Mouse (Mus musculus): ENCODE measurements around the gene Dab1. TPM values are rescaled to one million over a fixed set of nuclear protein-coding genes. Genes with fewer than 3 reads are reported as not detected.

Dab1 gene
- polyA plus RNA-seq, 2 experiments, result 0.19 to 0.34 TPM

DNA sequence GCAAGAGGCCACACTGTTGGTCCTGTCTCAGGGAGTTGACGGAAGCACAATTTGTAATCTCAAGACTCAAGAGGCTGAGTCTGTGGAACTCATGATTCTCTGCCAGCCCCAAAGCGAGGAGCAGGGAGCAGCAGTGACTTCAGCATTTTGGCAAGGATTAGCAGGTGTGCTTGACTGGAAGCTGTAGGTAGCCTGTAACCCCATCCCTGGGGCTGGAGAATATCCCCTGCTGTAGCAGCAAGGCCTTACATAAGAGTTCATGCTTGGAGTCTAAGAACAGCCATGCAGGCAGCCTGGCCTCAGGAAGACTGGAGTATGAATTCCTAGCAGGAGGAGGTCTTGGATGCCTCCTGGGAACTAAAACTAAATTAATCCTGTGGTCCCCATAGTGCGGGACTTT, 849.5 kb downstream of the Dab1 start:
- Histone ChIP-seq H3K27ac (no peak overlapping the region), H3K4me3 (ENCODE audit: insufficient read depth in 1 of 2, low read depth in 2 of 2, low read length in 2 of 2) (no peak overlapping the region), H3K4me1 (replicated peaks; ENCODE audit: control insufficient read depth in 2 of 2, insufficient read depth in 2 of 2, low read length in 1 of 2) (no peaks in the 10 kb centered on the region), H3K27me3 (ENCODE audit: control insufficient read depth, insufficient read depth, low read length) (no peaks in the 10 kb centered on the region), H3K36me3 (replicated peaks; ENCODE audit: control insufficient read depth, insufficient read depth, low read depth) (no peaks in the 10 kb centered on the region), H3K9me3 (ENCODE audit: control insufficient read depth, low read length) (no peaks in the 10 kb centered on the region), H3K4me2 (ENCODE audit: low read depth) (no peak overlapping the region), H3K9ac (replicated peaks) (no peak overlapping the region)
- TF ChIP-seq EP300 (IDR thresholded peaks at IDR 0.05; ENCODE audit: low read depth), result no peak
- TF ChIP-seq CTCF (IDR thresholded peaks at IDR 0.05; ENCODE audit: low read depth), result no peak
- ATAC-seq (ENCODE audit: insufficient read depth), result no peak
- WGBS (ENCODE audit: insufficient replicate concordance), result 55% methylated on average over 3 of the region's 3 CpGs
- no peak for DNase-seq (ENCODE audit: low read depth in 3 of 3, low spot score in 3 of 3)

DNA sequence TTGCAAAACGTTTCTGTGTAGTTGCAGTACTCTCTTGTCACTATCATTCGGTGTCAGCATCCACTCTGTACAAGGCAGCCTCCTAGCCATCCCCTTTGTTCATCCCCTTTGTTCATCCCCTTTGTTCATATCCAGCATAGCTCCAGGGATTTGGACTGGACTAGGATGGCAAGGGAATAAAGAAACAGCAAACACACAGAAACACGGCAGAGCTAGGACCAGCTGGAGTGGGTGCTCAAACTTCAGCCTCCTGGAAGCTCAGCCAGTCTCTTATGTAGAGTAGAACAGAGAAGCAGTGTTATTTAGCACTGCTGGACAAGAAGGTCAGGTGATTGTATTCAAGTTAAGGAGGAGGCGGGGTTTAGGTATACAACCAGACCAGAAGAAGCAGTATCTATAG, 853.8 kb downstream of the Dab1 start:
- DNase-seq (ENCODE audit: low read depth in 3 of 3, low spot score in 3 of 3) (no peak), ATAC-seq (ENCODE audit: insufficient read depth) (no peak)
- Histone ChIP-seq H3K4me1 (replicated peaks; ENCODE audit: control insufficient read depth in 2 of 2, insufficient read depth in 2 of 2, low read length in 1 of 2) (no peaks in the 10 kb centered on the region), H3K4me2 (ENCODE audit: low read depth) (no peak overlapping the region), H3K4me3 (ENCODE audit: insufficient read depth in 1 of 2, low read depth in 2 of 2, low read length in 2 of 2) (no peak overlapping the region), H3K27me3 (ENCODE audit: control insufficient read depth, insufficient read depth, low read length) (no peaks in the 10 kb centered on the region), H3K9ac (replicated peaks) (no peak overlapping the region), H3K36me3 (replicated peaks; ENCODE audit: control insufficient read depth, insufficient read depth, low read depth) (no peaks in the 10 kb centered on the region), H3K27ac (no peak overlapping the region), H3K9me3 (ENCODE audit: control insufficient read depth, low read length) (no peaks in the 10 kb centered on the region)
- WGBS (ENCODE audit: insufficient replicate concordance), result 59% methylated on average over 4 of the region's 4 CpGs
- TF ChIP-seq CTCF (IDR thresholded peaks at IDR 0.05; ENCODE audit: low read depth) (no peak), EP300 (IDR thresholded peaks at IDR 0.05; ENCODE audit: low read depth) (no peak)

DNA sequence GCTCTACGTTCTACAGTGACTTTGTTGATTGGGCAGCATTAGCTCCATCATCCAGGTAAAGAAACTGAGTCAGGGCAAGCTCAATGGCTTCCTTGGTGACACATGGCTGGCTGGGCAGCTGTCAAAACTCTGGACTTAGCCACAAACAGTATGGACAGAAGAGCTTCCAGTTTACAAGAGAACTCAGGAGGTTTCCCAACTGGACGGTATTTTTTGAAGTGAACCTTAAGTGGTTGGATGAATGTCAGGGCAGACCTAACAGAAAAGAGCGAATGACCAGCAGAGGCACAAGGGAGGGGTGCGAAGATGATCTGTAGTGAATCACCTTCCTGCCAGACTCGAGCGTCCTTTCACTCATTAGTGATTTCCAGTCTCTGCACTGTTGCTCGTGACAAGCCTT, 857.7 kb downstream of the Dab1 start:
- WGBS (ENCODE audit: insufficient replicate concordance), result 68% methylated on average over 7 of the region's 7 CpGs

DNA sequence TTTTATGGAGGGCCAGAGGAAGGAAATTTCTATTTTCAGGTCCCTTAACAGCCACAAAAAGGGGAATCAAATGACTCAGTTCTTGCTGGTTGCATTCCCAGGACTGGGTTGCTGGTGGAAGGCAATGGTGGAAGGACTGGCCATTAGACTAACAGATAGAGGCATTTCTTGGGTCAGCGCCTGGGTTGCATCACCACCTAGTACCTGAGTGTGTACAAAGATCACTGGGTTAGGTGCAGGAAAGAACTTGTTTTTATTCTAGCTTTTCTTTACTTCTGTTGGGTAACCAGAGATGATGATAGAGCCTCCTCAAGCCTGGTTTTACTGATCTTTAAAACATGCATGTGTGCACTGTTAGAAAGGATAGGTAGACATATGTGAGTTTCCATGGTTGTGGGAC, 864.8 kb downstream of the Dab1 start:
- 77% methylated on average over 1 of the region's 1 CpGs for WGBS (ENCODE audit: insufficient replicate concordance)
- no peak overlapping the region for H3K9ac ChIP-seq (replicated peaks)
- no peak for DNase-seq (ENCODE audit: low read depth in 3 of 3, low spot score in 3 of 3)

More for the DNA sequence above, 857.7 kb downstream of the Dab1 start:
- Histone ChIP-seq H3K4me2 (ENCODE audit: low read depth) (no peak overlapping the region), H3K4me3 (ENCODE audit: insufficient read depth in 1 of 2, low read depth in 2 of 2, low read length in 2 of 2) (no peak overlapping the region), H3K4me1 (replicated peaks; ENCODE audit: control insufficient read depth in 2 of 2, insufficient read depth in 2 of 2, low read length in 1 of 2) (no peaks in the 10 kb centered on the region), H3K27ac (no peak overlapping the region), H3K36me3 (replicated peaks; ENCODE audit: control insufficient read depth, insufficient read depth, low read depth) (no peaks in the 10 kb centered on the region), H3K27me3 (ENCODE audit: control insufficient read depth, insufficient read depth, low read length) (no peaks in the 10 kb centered on the region), H3K9me3 (ENCODE audit: control insufficient read depth, low read length) (no peaks in the 10 kb centered on the region), H3K9ac (replicated peaks) (no peak overlapping the region)
- DNase-seq (ENCODE audit: low read depth in 3 of 3, low spot score in 3 of 3), result no peak
- TF ChIP-seq EP300 (IDR thresholded peaks at IDR 0.05; ENCODE audit: low read depth) (no peak), CTCF (IDR thresholded peaks at IDR 0.05; ENCODE audit: low read depth) (no peak)
- ATAC-seq (ENCODE audit: insufficient read depth), result no peak

GRCm38 (mm10) chr4:104497221-104497620, 878.1 kb downstream of the Dab1 start:
- Histone ChIP-seq H3K27ac (no peak overlapping the region), H3K9ac (replicated peaks) (no peak overlapping the region), H3K9me3 (ENCODE audit: control insufficient read depth, low read length) (no peaks in the 10 kb centered on the region), H3K4me1 (replicated peaks; ENCODE audit: control insufficient read depth in 2 of 2, insufficient read depth in 2 of 2, low read length in 1 of 2) (peaks cover 0 to 7% of the 10 kb centered on the region in 2 experiments; a peak in 2 of 4 replicates), H3K36me3 (replicated peaks; ENCODE audit: control insufficient read depth, insufficient read depth, low read depth) (no peaks in the 10 kb centered on the region), H3K27me3 (ENCODE audit: control insufficient read depth, insufficient read depth, low read length) (no peaks in the 10 kb centered on the region), H3K4me3 (ENCODE audit: insufficient read depth in 1 of 2, low read depth in 2 of 2, low read length in 2 of 2) (no peak overlapping the region), H3K4me2 (ENCODE audit: low read depth) (no peak overlapping the region)
- TF ChIP-seq CTCF (IDR thresholded peaks at IDR 0.05; ENCODE audit: low read depth) (no peak), EP300 (IDR thresholded peaks at IDR 0.05; ENCODE audit: low read depth) (no peak)
- DNase-seq (ENCODE audit: low read depth in 3 of 3, low spot score in 3 of 3) (no peak), ATAC-seq (ENCODE audit: insufficient read depth) (no peak)
- WGBS (ENCODE audit: insufficient replicate concordance), result 61% methylated on average over 1 of the region's 1 CpGs

More for the DNA sequence above, 864.8 kb downstream of the Dab1 start:
- H3K4me3 ChIP-seq (ENCODE audit: insufficient read depth in 1 of 2, low read depth in 2 of 2, low read length in 2 of 2), result no peak overlapping the region
- no peaks in the 10 kb centered on the region for H3K27me3 ChIP-seq (ENCODE audit: control insufficient read depth, insufficient read depth, low read length)
- TF ChIP-seq CTCF (IDR thresholded peaks at IDR 0.05; ENCODE audit: low read depth), result no peak
- no peak for TF ChIP-seq EP300 (IDR thresholded peaks at IDR 0.05; ENCODE audit: low read depth)
- H3K4me1 ChIP-seq (replicated peaks; ENCODE audit: control insufficient read depth in 2 of 2, insufficient read depth in 2 of 2, low read length in 1 of 2), result no peaks in the 10 kb centered on the region
- no peak for ATAC-seq (ENCODE audit: insufficient read depth)
- no peak overlapping the region for H3K27ac ChIP-seq
- no peak overlapping the region for H3K4me2 ChIP-seq (ENCODE audit: low read depth)
- H3K9me3 ChIP-seq (ENCODE audit: control insufficient read depth, low read length), result no peaks in the 10 kb centered on the region
- H3K36me3 ChIP-seq (replicated peaks; ENCODE audit: control insufficient read depth, insufficient read depth, low read depth), result no peaks in the 10 kb centered on the region
